Mouse (Mus musculus): Measurements from ENCODE around the gene Mrpl35. TPM values are rescaled to one million over a fixed set of nuclear protein-coding genes. Genes with fewer than 3 reads are reported as not detected.
A peak's percentile ranks its signal among the peaks of the same experiment; 100 is the strongest.

Mrpl35 gene
- polyA plus RNA-seq, 1 experiment: 10.9 TPM

DNA sequence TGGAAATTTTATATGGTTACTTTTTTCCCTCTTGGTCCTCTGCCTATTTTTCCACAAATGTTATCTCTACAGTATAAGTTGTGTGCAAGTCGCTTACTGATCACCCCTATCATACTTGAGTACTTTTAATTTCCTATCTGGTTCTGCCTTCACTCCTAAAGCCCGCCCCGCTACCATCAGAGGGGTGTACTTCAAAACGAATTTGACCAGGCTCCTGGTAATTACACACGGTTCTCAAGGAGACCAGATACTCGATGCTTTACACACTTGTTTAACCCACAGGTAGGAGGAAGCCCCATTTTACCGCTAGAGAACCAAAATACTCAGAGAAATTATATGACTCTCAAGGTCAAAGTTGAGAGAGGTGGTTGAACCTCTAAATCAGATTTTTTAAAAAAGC lies 3.7 kb downstream of the Mrpl35 start:
- 1% methylated on average over 7 of the region's 7 CpGs for WGBS

DNA sequence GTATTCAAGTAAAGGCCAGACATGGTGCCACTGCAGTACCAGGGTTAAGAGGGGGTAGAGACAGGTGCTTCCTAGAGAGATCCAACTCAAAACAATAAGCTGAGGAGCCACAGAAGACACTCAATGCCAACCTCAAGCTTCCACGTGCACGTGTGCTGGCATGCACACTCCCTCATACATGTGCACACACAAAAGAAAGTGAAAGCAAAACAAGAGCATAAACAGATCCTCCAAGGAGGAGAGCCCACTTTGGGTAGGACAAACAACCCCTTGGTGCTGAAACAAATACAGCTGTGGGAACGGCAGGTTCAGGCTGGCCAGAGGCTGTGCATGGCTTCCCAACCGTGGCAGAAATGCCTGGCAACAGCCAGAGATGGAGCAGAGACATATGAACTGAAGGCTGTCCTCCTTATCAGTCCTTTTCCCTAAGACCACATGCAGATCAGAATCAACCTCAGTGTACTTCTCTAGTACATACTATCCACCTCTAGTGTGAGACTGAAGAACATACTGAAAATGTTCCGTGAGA lies 6.9 kb downstream of the Mrpl35 start:
- no peak for TF ChIP-seq POLR2A (IDR thresholded peaks at IDR 0.05; ENCODE audit: control insufficient read depth, extremely low read depth, insufficient read depth, low read length, poor library complexity)
- no peak for TF ChIP-seq CTCF (IDR thresholded peaks at IDR 0.05; ENCODE audit: borderline replicate concordance, control insufficient read depth, extremely low read depth, insufficient read depth, low read length, poor library complexity)
- Histone ChIP-seq H3K27me3 (ENCODE audit: control insufficient read depth, insufficient read depth, low read length) (no peaks in the 10 kb centered on the region), H3K27ac (ENCODE audit: control insufficient read depth, insufficient read depth, low read length) (no peak overlapping the region), H3K4me3 (ENCODE audit: control insufficient read depth, insufficient read depth, low read length) (no peak overlapping the region), H3K36me3 (ENCODE audit: control insufficient read depth, insufficient read depth, low read length) (peaks cover 37% of the 10 kb centered on the region), H3K4me1 (replicated peaks; ENCODE audit: control insufficient read depth, insufficient read depth, low read length) (peaks cover 3% of the 10 kb centered on the region; the same call in 1 of the 2 replicates)
- 80% methylated on average over 5 of the region's 5 CpGs for WGBS
- DNase-seq: no peak

More for the DNA sequence above, 3.7 kb downstream of the Mrpl35 start:
- no peak for TF ChIP-seq POLR2A (IDR thresholded peaks at IDR 0.05; ENCODE audit: control insufficient read depth, extremely low read depth, insufficient read depth, low read length, poor library complexity)
- TF ChIP-seq CTCF (IDR thresholded peaks at IDR 0.05; ENCODE audit: borderline replicate concordance, control insufficient read depth, extremely low read depth, insufficient read depth, low read length, poor library complexity): no peak
- H3K27me3 ChIP-seq (ENCODE audit: control insufficient read depth, insufficient read depth, low read length): no peaks in the 10 kb centered on the region
- peak overlapping the region; percentile 99 for H3K4me3 ChIP-seq (ENCODE audit: control insufficient read depth, insufficient read depth, low read length)
- H3K36me3 ChIP-seq (ENCODE audit: control insufficient read depth, insufficient read depth, low read length): peaks cover 7% of the 10 kb centered on the region
- no peak overlapping the region for H3K27ac ChIP-seq (ENCODE audit: control insufficient read depth, insufficient read depth, low read length)
- H3K4me1 ChIP-seq (replicated peaks; ENCODE audit: control insufficient read depth, insufficient read depth, low read length): peaks cover 3% of the 10 kb centered on the region; the same call in 1 of the 2 replicates
- no peak for DNase-seq

DNA sequence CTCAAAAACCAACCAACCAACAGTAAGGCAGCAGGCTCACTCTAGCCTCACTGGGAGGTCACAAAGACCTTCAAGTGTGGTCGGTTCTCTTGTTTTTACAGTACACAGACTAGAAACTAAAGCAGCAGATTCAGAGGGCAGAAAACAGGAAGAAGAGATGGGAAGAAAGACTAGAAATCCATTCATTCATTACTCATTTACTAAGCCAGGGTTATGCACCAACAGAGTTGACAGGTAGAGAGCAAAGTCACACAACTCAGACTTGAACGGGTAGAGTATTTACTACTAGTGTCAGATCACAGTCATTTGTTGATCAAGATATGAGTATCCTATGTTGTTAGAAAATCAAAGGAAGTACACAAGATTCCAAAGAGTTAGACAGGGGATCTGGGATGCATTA lies 13.9 kb downstream of the Mrpl35 start:
- no peak overlapping the region for H3K4me3 ChIP-seq (ENCODE audit: control insufficient read depth, insufficient read depth, low read length)
- TF ChIP-seq POLR2A (IDR thresholded peaks at IDR 0.05; ENCODE audit: control insufficient read depth, extremely low read depth, insufficient read depth, low read length, poor library complexity) (no peak), CTCF (IDR thresholded peaks at IDR 0.05; ENCODE audit: borderline replicate concordance, control insufficient read depth, extremely low read depth, insufficient read depth, low read length, poor library complexity) (no peak)
- no peak for DNase-seq
- H3K36me3 ChIP-seq (ENCODE audit: control insufficient read depth, insufficient read depth, low read length): peaks cover 32% of the 10 kb centered on the region
- WGBS: 96% methylated on average over 2 of the region's 2 CpGs
- H3K27ac ChIP-seq (ENCODE audit: control insufficient read depth, insufficient read depth, low read length): no peak overlapping the region
- H3K4me1 ChIP-seq (replicated peaks; ENCODE audit: control insufficient read depth, insufficient read depth, low read length): 0 out of 2 replicates have a peak, but pooled peaks cover 2% of the 10 kb centered on the region
- H3K27me3 ChIP-seq (ENCODE audit: control insufficient read depth, insufficient read depth, low read length): no peaks in the 10 kb centered on the region

DNA sequence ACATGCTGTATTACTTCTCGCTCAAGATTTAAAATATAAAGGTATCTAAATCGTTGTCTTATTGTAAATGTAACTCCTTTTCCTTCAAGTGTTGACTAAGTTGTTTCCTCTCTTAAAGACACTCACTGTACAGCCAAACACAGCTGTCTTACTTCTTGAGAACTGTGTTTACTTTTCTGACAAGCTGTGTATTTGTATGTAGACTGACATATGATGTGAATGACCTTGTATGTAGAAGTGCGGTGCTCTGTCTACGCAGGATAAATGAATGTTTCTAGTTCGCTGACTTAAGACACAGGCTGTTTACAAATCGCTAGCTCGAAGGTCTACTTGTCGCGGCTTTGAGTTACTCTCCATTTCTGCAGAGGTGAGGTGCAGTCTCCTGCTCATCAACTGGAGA lies 16.9 kb downstream of the Mrpl35 start:
- 0 out of 2 replicates have a peak, but pooled peaks cover 4% of the 10 kb centered on the region for H3K36me3 ChIP-seq (ENCODE audit: control insufficient read depth, insufficient read depth, low read length)
- 0 out of 2 replicates have a peak, but pooled peaks cover 2% of the 10 kb centered on the region for H3K4me1 ChIP-seq (replicated peaks; ENCODE audit: control insufficient read depth, insufficient read depth, low read length)
- no peaks in the 10 kb centered on the region for H3K27me3 ChIP-seq (ENCODE audit: control insufficient read depth, insufficient read depth, low read length)
- WGBS: over 99% methylated on average over 9 of the region's 9 CpGs
- H3K27ac ChIP-seq (ENCODE audit: control insufficient read depth, insufficient read depth, low read length): no peak overlapping the region
- no peak for DNase-seq
- no peak overlapping the region for H3K4me3 ChIP-seq (ENCODE audit: control insufficient read depth, insufficient read depth, low read length)
- TF ChIP-seq POLR2A (IDR thresholded peaks at IDR 0.05; ENCODE audit: control insufficient read depth, extremely low read depth, insufficient read depth, low read length, poor library complexity) (no peak), CTCF (IDR thresholded peaks at IDR 0.05; ENCODE audit: borderline replicate concordance, control insufficient read depth, extremely low read depth, insufficient read depth, low read length, poor library complexity) (no peak)

DNA sequence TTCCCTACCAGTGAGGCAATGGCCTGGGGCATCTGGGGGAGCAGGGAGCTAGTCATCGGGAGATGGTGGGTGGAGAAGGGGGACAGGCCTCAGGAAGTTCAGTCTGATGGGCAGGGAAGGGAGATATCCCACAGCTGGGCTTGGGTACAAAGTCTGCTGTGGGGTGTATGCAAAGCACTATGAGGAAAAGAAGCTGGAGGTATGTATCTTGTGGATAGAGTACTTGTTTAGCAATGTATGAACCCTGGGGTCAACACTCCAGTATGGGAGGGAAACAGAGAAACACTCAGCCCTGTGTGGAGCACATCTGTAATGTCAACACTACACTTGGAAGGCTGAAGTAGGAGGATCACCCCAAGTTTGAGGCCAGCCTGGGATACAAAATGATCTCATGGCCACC lies 20.1 kb downstream of the Mrpl35 start:
- 75% methylated on average over 1 of the region's 1 CpGs for WGBS
- no peak overlapping the region for H3K27ac ChIP-seq (ENCODE audit: control insufficient read depth, insufficient read depth, low read length)
- no peaks in the 10 kb centered on the region for H3K27me3 ChIP-seq (ENCODE audit: control insufficient read depth, insufficient read depth, low read length)
- 0 out of 2 replicates have a peak, but pooled peaks cover 4% of the 10 kb centered on the region for H3K36me3 ChIP-seq (ENCODE audit: control insufficient read depth, insufficient read depth, low read length)
- TF ChIP-seq POLR2A (IDR thresholded peaks at IDR 0.05; ENCODE audit: control insufficient read depth, extremely low read depth, insufficient read depth, low read length, poor library complexity) (no peak), CTCF (IDR thresholded peaks at IDR 0.05; ENCODE audit: borderline replicate concordance, control insufficient read depth, extremely low read depth, insufficient read depth, low read length, poor library complexity) (no peak)
- no peak overlapping the region for H3K4me3 ChIP-seq (ENCODE audit: control insufficient read depth, insufficient read depth, low read length)
- DNase-seq: no peak
- H3K4me1 ChIP-seq (replicated peaks; ENCODE audit: control insufficient read depth, insufficient read depth, low read length): peaks cover 2% of the 10 kb centered on the region; the same call in 1 of the 2 replicates

DNA sequence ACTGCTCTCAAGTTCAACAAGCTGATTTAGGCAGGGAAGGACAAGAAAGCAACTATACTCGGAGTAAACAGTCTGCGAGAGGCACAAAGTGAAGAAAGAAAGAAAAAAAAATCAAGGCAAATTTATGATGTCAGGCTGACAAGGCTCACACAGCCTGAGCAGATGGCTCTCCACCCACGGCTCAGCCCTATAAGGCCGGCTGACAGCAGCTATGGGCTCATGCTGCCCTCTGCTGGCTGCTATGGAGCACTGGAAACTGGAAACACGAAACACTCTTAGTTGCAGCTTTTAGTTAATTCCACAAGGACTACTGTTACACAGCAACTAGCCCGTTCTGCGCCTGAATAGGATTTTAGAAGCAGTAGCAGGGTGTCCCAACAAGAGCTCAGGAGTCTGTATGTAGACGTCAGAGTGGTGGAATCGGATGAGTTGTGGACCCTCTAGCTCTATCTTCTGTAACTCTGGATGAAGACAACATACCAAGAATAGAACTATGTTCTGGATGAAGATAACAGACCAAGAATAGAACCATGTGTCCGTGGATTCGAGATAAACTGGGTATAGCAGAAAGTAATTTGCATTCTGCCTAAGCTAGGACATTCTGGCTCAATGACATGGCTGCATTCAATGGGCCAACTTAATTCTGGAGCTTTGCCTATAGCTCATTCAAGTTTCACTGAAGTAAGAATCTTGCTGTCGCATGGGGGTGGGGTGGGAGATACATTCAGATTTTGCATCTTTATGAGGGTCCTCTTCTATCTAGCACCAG lies 22.5 kb downstream of the Mrpl35 start:
- 23% methylated on average over 12 of the region's 12 CpGs for WGBS
- H3K36me3 ChIP-seq (ENCODE audit: control insufficient read depth, insufficient read depth, low read length): no peaks in the 10 kb centered on the region
- no peaks in the 10 kb centered on the region; the same call in 1 of the 2 replicates for H3K4me1 ChIP-seq (replicated peaks; ENCODE audit: control insufficient read depth, insufficient read depth, low read length)
- TF ChIP-seq POLR2A (IDR thresholded peaks at IDR 0.05; ENCODE audit: control insufficient read depth, extremely low read depth, insufficient read depth, low read length, poor library complexity) (no peak), CTCF (IDR thresholded peaks at IDR 0.05; ENCODE audit: borderline replicate concordance, control insufficient read depth, extremely low read depth, insufficient read depth, low read length, poor library complexity) (peak; percentile 91; the same call in 1 of the 2 replicates)
- no peak overlapping the region for H3K4me3 ChIP-seq (ENCODE audit: control insufficient read depth, insufficient read depth, low read length)
- H3K27ac ChIP-seq (ENCODE audit: control insufficient read depth, insufficient read depth, low read length): no peak overlapping the region
- DNase-seq: peak; percentile 57
- no peaks in the 10 kb centered on the region for H3K27me3 ChIP-seq (ENCODE audit: control insufficient read depth, insufficient read depth, low read length)
